Mouse (Mus musculus) neural tube, embryonic 14.5 days (tissue): ENCODE data around the gene Nhlrc4. TPM values are rescaled to one million over a fixed set of nuclear protein-coding genes. Genes with fewer than 3 reads are reported as not detected.

Experiments
- ATAC-seq: fragments of 200-750 bp; cut with Nextera tagmentation; 2 replicates; pipeline ENCODE4 v1.8.0; 2017; ENCODE audit warnings: low read depth, mild to moderate bottlenecking, moderate TSS enrichment, moderate library complexity
- H3K27ac ChIP-seq: fragments of 300-500 bp; sonication (generic); 2 replicates; pipeline ENCODE4 v1.5.1; 2014; ENCODE audit warnings: low read depth, mild to moderate bottlenecking, control low read depth, low read length, moderate library complexity, mixed read lengths
- H3K27me3 ChIP-seq: fragments of 300-500 bp; sonication (generic); 2 replicates; pipeline ENCODE4 v1.6.1; 2014; ENCODE audit warnings: low read length; ENCODE audit not compliant: control insufficient read depth, insufficient read depth
- H3K36me3 ChIP-seq: fragments of 300-500 bp; sonication (generic); 2 replicates; pipeline ENCODE4 v1.6.1; 2014; ENCODE audit warnings: low read length, mixed read lengths; ENCODE audit not compliant: control insufficient read depth, insufficient read depth
- H3K4me1 ChIP-seq: fragments of 300-500 bp; sonication (generic); 2 replicates; pipeline ENCODE4 v1.6.1; 2014; ENCODE audit warnings: low read length; ENCODE audit not compliant: control insufficient read depth, insufficient read depth
- H3K4me2 ChIP-seq: fragments of 300-500 bp; sonication (generic); 2 replicates; pipeline ENCODE4 v1.6.1; 2014; ENCODE audit warnings: mild to moderate bottlenecking, low read depth, low read length, control low read depth
- H3K4me3 ChIP-seq: fragments of 300-500 bp; sonication (generic); 2 replicates; pipeline ENCODE4 v1.5.1; 2014; ENCODE audit warnings: low read depth, low read length, control low read depth, mixed read lengths
- H3K9ac ChIP-seq: fragments of 300-500 bp; sonication (generic); replicated peaks from 2 replicates; pipeline ENCODE4 v1.6.1; 2014; ENCODE audit warnings: low read depth, mild to moderate bottlenecking, control low read depth, low read length, mixed read lengths
- H3K9me3 ChIP-seq: fragments of 300-500 bp; sonication (generic); 2 replicates; pipeline ENCODE4 v1.6.1; 2016; ENCODE audit warnings: low read length; ENCODE audit not compliant: control insufficient read depth
- WGBS: fragments of 180-500 bp; shearing (Covaris S2); extraction: QIAGEN DNeasy Blood & Tissue Kit; methylation state at CpG from one replicate; pipeline ENCODE4 v1.1.7; 2014; 5-methylcytosine and 5-hydroxymethylcytosine counted together
- polyA plus RNA-seq: library from polyadenylated mRNA; unstranded; fragments of >200 nt; fragmentation: Nextera tagmentation; extraction: Ambion mirVana; gene quantifications from 2 replicates; pipeline ENCODE4 v1.2.1, GENCODE M21; 2014

Nhlrc4 gene
- polyA plus RNA-seq, 1 experiment from 2014 or later = not detected

GRCm38 (mm10) chr17:25980854-25981253, 36.1 kb upstream of the Nhlrc4 start:
- 93% methylated on average over 5 of the region's 5 CpGs for WGBS
- H3K4me2 ChIP-seq = no peak overlapping the region

GRCm38 (mm10) chr17:25979829-25980738, 35.3 kb upstream of the Nhlrc4 start:
- H3K4me2 ChIP-seq = no peak overlapping the region
- H3K27me3 ChIP-seq = no peaks in the 10 kb centered on the region
- no peak for ATAC-seq
- WGBS = 95% methylated on average over 5 of the region's 5 CpGs
- H3K4me1 ChIP-seq = peaks cover 11% of the 10 kb centered on the region
- H3K4me3 ChIP-seq = no peak overlapping the region
- H3K36me3 ChIP-seq = no peaks in the 10 kb centered on the region
- no peaks in the 10 kb centered on the region for H3K9me3 ChIP-seq
- H3K9ac ChIP-seq = no peak overlapping the region
- H3K27ac ChIP-seq = no peak overlapping the region

More at GRCm38 (mm10) chr17:25980854-25981253, 36.1 kb upstream of the Nhlrc4 start:
- Histone ChIP-seq H3K27ac (no peak overlapping the region), H3K4me1 (peaks cover 11% of the 10 kb centered on the region), H3K4me3 (no peak overlapping the region), H3K27me3 (no peaks in the 10 kb centered on the region), H3K9ac (no peak overlapping the region), H3K9me3 (no peaks in the 10 kb centered on the region), H3K36me3 (no peaks in the 10 kb centered on the region)
- no peak for ATAC-seq

GRCm38 (mm10) chr17:25970954-25971707, 26.4 kb upstream of the Nhlrc4 start:
- no peaks in the 10 kb centered on the region for H3K27me3 ChIP-seq
- H3K4me2 ChIP-seq = no peak overlapping the region
- WGBS = 91% methylated on average over 4 of the region's 4 CpGs

GRCm38 (mm10) chr17:25970448-25970847, 25.7 kb upstream of the Nhlrc4 start:
- ATAC-seq = no peak
- 89% methylated on average over 9 of the region's 9 CpGs for WGBS
- no peaks in the 10 kb centered on the region for H3K36me3 ChIP-seq
- H3K9ac ChIP-seq = no peak overlapping the region
- no peaks in the 10 kb centered on the region for H3K9me3 ChIP-seq
- H3K27ac ChIP-seq = no peak overlapping the region
- no peak overlapping the region for H3K4me3 ChIP-seq
- H3K4me2 ChIP-seq = no peak overlapping the region
- no peaks in the 10 kb centered on the region for H3K27me3 ChIP-seq
- H3K4me1 ChIP-seq = no peaks in the 10 kb centered on the region

More at GRCm38 (mm10) chr17:25970954-25971707, 26.4 kb upstream of the Nhlrc4 start:
- Histone ChIP-seq H3K9ac (no peak overlapping the region), H3K36me3 (no peaks in the 10 kb centered on the region), H3K4me1 (no peaks in the 10 kb centered on the region), H3K9me3 (no peaks in the 10 kb centered on the region), H3K4me3 (no peak overlapping the region), H3K27ac (no peak overlapping the region)
- ATAC-seq = no peak

- H3K4me2 ChIP-seq = no peak overlapping the region
- no peaks in the 10 kb centered on the region for H3K27me3 ChIP-seq
- no peak overlapping the region for H3K4me3 ChIP-seq
- H3K9me3 ChIP-seq = no peaks in the 10 kb centered on the region
- H3K27ac ChIP-seq = no peak overlapping the region
- WGBS = 84% methylated on average over 1 of the region's 1 CpGs
- no peak overlapping the region for H3K9ac ChIP-seq
- ATAC-seq = no peak
- no peaks in the 10 kb centered on the region for H3K4me1 ChIP-seq
- peaks cover 2% of the 10 kb centered on the region; the same call in 1 of the 2 replicates for H3K36me3 ChIP-seq
Measured at GRCm38 (mm10) chr17:25968176-25968575, 23.4 kb upstream of the Nhlrc4 start.

GRCm38 (mm10) chr17:25967652-25968051, 22.9 kb upstream of the Nhlrc4 start:
- Histone ChIP-seq H3K4me2 (no peak overlapping the region), H3K9ac (no peak overlapping the region), H3K36me3 (peaks cover 2% of the 10 kb centered on the region; the same call in 1 of the 2 replicates), H3K4me1 (no peaks in the 10 kb centered on the region), H3K27me3 (no peaks in the 10 kb centered on the region), H3K9me3 (no peaks in the 10 kb centered on the region), H3K27ac (no peak overlapping the region), H3K4me3 (no peak overlapping the region)
- WGBS = 43% methylated on average over 3 of the region's 3 CpGs
- ATAC-seq = no peak

GRCm38 (mm10) chr17:25964271-25964670, 19.5 kb upstream of the Nhlrc4 start:
- Histone ChIP-seq H3K36me3 (peaks cover 8% of the 10 kb centered on the region), H3K4me2 (no peak overlapping the region)
- ATAC-seq = no peak

GRCm38 (mm10) chr17:25962413-25962905, 17.7 kb upstream of the Nhlrc4 start:
- ATAC-seq = no peak
- H3K27me3 ChIP-seq = no peaks in the 10 kb centered on the region
- H3K36me3 ChIP-seq = peaks cover 16% of the 10 kb centered on the region

More at GRCm38 (mm10) chr17:25964271-25964670, 19.5 kb upstream of the Nhlrc4 start:
- no peaks in the 10 kb centered on the region for H3K9me3 ChIP-seq
- H3K9ac ChIP-seq = no peak overlapping the region
- no peak overlapping the region for H3K27ac ChIP-seq
- no peaks in the 10 kb centered on the region for H3K4me1 ChIP-seq
- 88% methylated on average over 7 of the region's 7 CpGs for WGBS
- H3K4me3 ChIP-seq = no peak overlapping the region
- no peaks in the 10 kb centered on the region for H3K27me3 ChIP-seq

More at GRCm38 (mm10) chr17:25962413-25962905, 17.7 kb upstream of the Nhlrc4 start:
- Histone ChIP-seq H3K4me2 (no peak overlapping the region), H3K4me1 (no peaks in the 10 kb centered on the region), H3K9ac (no peak overlapping the region), H3K4me3 (no peak overlapping the region), H3K9me3 (no peaks in the 10 kb centered on the region), H3K27ac (no peak overlapping the region)
- 96% methylated on average over 7 of the region's 7 CpGs for WGBS
